Mouse (Mus musculus) megakaryocyte, embryonic 14.5 days (primary cell): ENCODE measurements around the gene Abca16. TPM values are rescaled to one million over a fixed set of nuclear protein-coding genes. Genes with fewer than 3 reads are reported as not detected.

Source experiments
- H3K27me3 ChIP-seq: replicated peaks from 2 replicates; pipeline ENCODE3; 2012; ENCODE audit warnings: inconsistent platforms
- H3K36me3 ChIP-seq: replicated peaks from 2 replicates; pipeline ENCODE3; 2012; ENCODE audit warnings: low read length, inconsistent platforms, mixed read lengths
- H3K4me1 ChIP-seq: 2 replicates; pipeline ENCODE4 v1.6.1; 2012; ENCODE audit warnings: inconsistent platforms
- H3K4me3 ChIP-seq: replicated peaks from 2 replicates; pipeline ENCODE3; 2012; ENCODE audit warnings: moderate library complexity, mild to moderate bottlenecking, inconsistent platforms
- H3K9me3 ChIP-seq: 2 replicates; pipeline ENCODE4 v1.6.1; 2012; ENCODE audit warnings: inconsistent platforms
- FLI1 ChIP-seq: IDR thresholded peaks from 2 replicates; pipeline ENCODE4 v1.6.1; 2012; ENCODE audit warnings: low read length, inconsistent platforms, mixed read lengths
- GATA1 ChIP-seq: IDR thresholded peaks from 3 replicates; pipeline ENCODE4 v1.6.1; 2012; ENCODE audit warnings: mixed read lengths, low read length, inconsistent platforms, borderline replicate concordance
- polyA plus RNA-seq: library from polyadenylated mRNA; stranded (reverse); fragments of >175 nt; gene quantifications from 2 replicates; pipeline ENCODE4 v1.2.3, GENCODE M21; 2012; ENCODE audit warnings: low replicate concordance; ENCODE audit not compliant: insufficient read depth

Gene Abca16
- polyA plus RNA-seq, 1 experiment, result not detected

DNA sequence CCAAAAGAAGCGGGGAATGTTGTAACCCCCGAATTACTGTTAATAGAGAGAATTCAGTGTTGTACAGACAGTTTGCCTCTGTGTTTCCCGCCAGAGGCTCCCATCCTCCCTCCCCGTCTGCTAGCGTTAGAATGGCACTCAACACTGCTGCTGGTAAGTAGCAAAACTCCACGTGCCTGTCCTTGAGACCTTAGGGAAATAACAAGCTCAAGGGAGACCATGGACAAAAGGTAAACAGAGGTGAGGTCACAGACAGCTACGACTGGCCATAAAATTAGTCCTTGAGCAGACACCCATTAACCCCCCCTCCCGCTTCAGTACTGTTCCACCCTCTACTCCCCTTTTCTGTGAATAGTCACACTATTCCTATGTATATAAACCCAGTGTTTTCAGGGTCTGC is 157.9 kb downstream of the Abca16 start:
- no peaks in the 10 kb centered on the region for H3K9me3 ChIP-seq
- H3K4me1 ChIP-seq, result no peaks in the 10 kb centered on the region
- H3K36me3 ChIP-seq, result no peaks in the 10 kb centered on the region
- TF ChIP-seq FLI1 (no peak), GATA1 (no peak)
- H3K4me3 ChIP-seq, result no peak overlapping the region
- H3K27me3 ChIP-seq, result no peaks in the 10 kb centered on the region

- no peak for TF ChIP-seq GATA1
- no peak for TF ChIP-seq FLI1
- Histone ChIP-seq H3K4me1 (peaks cover 10% of the 10 kb centered on the region; the same call in 1 of the 2 replicates), H3K36me3 (no peaks in the 10 kb centered on the region), H3K27me3 (peaks cover 3% of the 10 kb centered on the region), H3K9me3 (no peaks in the 10 kb centered on the region), H3K4me3 (no peak overlapping the region)
Measured at GRCm38 (mm10) chr7:120576520-120576919, 167.1 kb downstream of the Abca16 start.

Other genes with a start within 250 kb of the Abca16 start
- gene Anks4b, start 235.8 kb upstream of the Abca16 start, polyA plus RNA-seq, result not detected in 2 replicates
- not detected in 2 replicates for gene Crym, start 207.5 kb upstream of the Abca16 start, polyA plus RNA-seq
- not detected in 2 replicates for gene Abca14, start 205.7 kb upstream of the Abca16 start, polyA plus RNA-seq
- not detected in 2 replicates for gene Abca15, start 81.0 kb upstream of the Abca16 start, polyA plus RNA-seq
- 5.1 TPM in 1 of 2 replicates, not detected in the other for gene Uqcrc2, start 225.5 kb downstream of the Abca16 start, polyA plus RNA-seq